Mouse (Mus musculus) ES-Bruce4 (cell line): Measurements from ENCODE around the gene 4933411K16Rik. TPM values are rescaled to one million over a fixed set of nuclear protein-coding genes. Genes with fewer than 3 reads are reported as not detected.

Experiments
- H3K27ac ChIP-seq: 2 replicates; pipeline ENCODE4 v1.5.1; 2012; ENCODE audit warnings: low read length, inconsistent platforms; ENCODE audit not compliant: insufficient read depth
- H3K27me3 ChIP-seq: 2 replicates; pipeline ENCODE4 v1.6.1; 2012; ENCODE audit warnings: mild to moderate bottlenecking, low read length, inconsistent platforms; ENCODE audit not compliant: control insufficient read depth, poor library complexity, insufficient read depth, severe bottlenecking
- H3K36me3 ChIP-seq: 2 replicates; pipeline ENCODE4 v1.6.1; 2012; ENCODE audit warnings: inconsistent platforms, mild to moderate bottlenecking, low read length, moderate library complexity; ENCODE audit not compliant: control insufficient read depth, poor library complexity, insufficient read depth, severe bottlenecking
- H3K4me1 ChIP-seq: one replicate; pipeline ENCODE4 v1.8.1; 2011; ENCODE audit warnings: low read length; ENCODE audit not compliant: control insufficient read depth, insufficient read depth
- H3K4me3 ChIP-seq: 2 replicates; pipeline ENCODE4 v1.5.1; 2011; ENCODE audit warnings: low read depth, mild to moderate bottlenecking, low read length
- H3K9ac ChIP-seq: 2 replicates; pipeline ENCODE4 v1.6.1; 2012; ENCODE audit warnings: low read depth, mild to moderate bottlenecking, inconsistent platforms; ENCODE audit not compliant: poor library complexity, severe bottlenecking
- H3K9me3 ChIP-seq: replicated peaks from 2 replicates; pipeline ENCODE4 v1.6.1; 2012; ENCODE audit warnings: mild to moderate bottlenecking, low read length, inconsistent platforms; ENCODE audit not compliant: control insufficient read depth, poor library complexity, insufficient read depth, severe bottlenecking
- CTCF ChIP-seq: IDR thresholded peaks from one replicate; pipeline ENCODE4 v1.8.1; 2011; ENCODE audit warnings: low read depth, low read length
- EP300 ChIP-seq: IDR thresholded peaks from 2 replicates; pipeline ENCODE4 v1.6.1; 2011; ENCODE audit warnings: low read depth, low read length; ENCODE audit not compliant: insufficient read depth
- POLR2A ChIP-seq: IDR thresholded peaks from one replicate; pipeline ENCODE4 v1.8.1; 2011; ENCODE audit warnings: low read length; ENCODE audit not compliant: insufficient read depth
- polyA plus RNA-seq: library from polyadenylated mRNA; stranded (reverse); fragments of >200 nt; gene quantifications from 2 replicates; pipeline ENCODE4 v1.2.4, GENCODE M21; 2011; ENCODE audit warnings: low read depth; ENCODE audit not compliant: missing spikeins, insufficient read depth, insufficient read length

Gene 4933411K16Rik
- polyA plus RNA-seq, 1 experiment, result not detected

GRCm38 (mm10) chr19:42010436-42010835 lies 41.6 kb upstream of the 4933411K16Rik start:
- Histone ChIP-seq H3K4me1 (peaks cover 8% of the 10 kb centered on the region), H3K4me3 (no peak overlapping the region), H3K9ac (no peak overlapping the region), H3K27me3 (no peaks in the 10 kb centered on the region), H3K27ac (no peak overlapping the region), H3K9me3 (no peaks in the 10 kb centered on the region), H3K36me3 (no peaks in the 10 kb centered on the region)
- TF ChIP-seq POLR2A (no peak), CTCF (no peak), EP300 (no peak)

GRCm38 (mm10) chr19:42011123-42011522 lies 40.9 kb upstream of the 4933411K16Rik start:
- Histone ChIP-seq H3K27ac (no peak overlapping the region), H3K27me3 (no peaks in the 10 kb centered on the region), H3K4me1 (peaks cover 8% of the 10 kb centered on the region), H3K9ac (no peak overlapping the region), H3K36me3 (no peaks in the 10 kb centered on the region), H3K9me3 (no peaks in the 10 kb centered on the region), H3K4me3 (no peak overlapping the region)
- TF ChIP-seq CTCF (no peak), EP300 (no peak), POLR2A (no peak)

- no peaks in the 10 kb centered on the region for H3K4me1 ChIP-seq
- no peaks in the 10 kb centered on the region for H3K27me3 ChIP-seq
- H3K27ac ChIP-seq, result no peak overlapping the region
Measured at GRCm38 (mm10) chr19:42014231-42014825, 37.7 kb upstream of the 4933411K16Rik start.

GRCm38 (mm10) chr19:42015001-42015400 lies 37.0 kb upstream of the 4933411K16Rik start:
- no peak overlapping the region for H3K27ac ChIP-seq
- no peak for TF ChIP-seq EP300
- H3K27me3 ChIP-seq, result no peaks in the 10 kb centered on the region
- H3K4me1 ChIP-seq, result no peaks in the 10 kb centered on the region
- no peak overlapping the region for H3K4me3 ChIP-seq
- H3K36me3 ChIP-seq, result no peaks in the 10 kb centered on the region
- H3K9ac ChIP-seq, result no peak overlapping the region
- no peaks in the 10 kb centered on the region for H3K9me3 ChIP-seq

More at GRCm38 (mm10) chr19:42014231-42014825, 37.7 kb upstream of the 4933411K16Rik start:
- no peaks in the 10 kb centered on the region for H3K36me3 ChIP-seq
- H3K9ac ChIP-seq, result no peak overlapping the region
- TF ChIP-seq EP300, result no peak
- no peak for TF ChIP-seq CTCF
- no peak for TF ChIP-seq POLR2A
- H3K4me3 ChIP-seq, result no peak overlapping the region
- H3K9me3 ChIP-seq, result no peaks in the 10 kb centered on the region

GRCm38 (mm10) chr19:42016251-42016650 lies 35.8 kb upstream of the 4933411K16Rik start:
- Histone ChIP-seq H3K9me3 (no peaks in the 10 kb centered on the region), H3K4me3 (no peak overlapping the region), H3K27ac (no peak overlapping the region), H3K4me1 (no peaks in the 10 kb centered on the region), H3K9ac (no peak overlapping the region), H3K27me3 (no peaks in the 10 kb centered on the region), H3K36me3 (no peaks in the 10 kb centered on the region)
- TF ChIP-seq CTCF (no peak), POLR2A (no peak), EP300 (no peak)

GRCm38 (mm10) chr19:42016840-42017239 lies 35.2 kb upstream of the 4933411K16Rik start:
- Histone ChIP-seq H3K9me3 (no peaks in the 10 kb centered on the region), H3K27me3 (no peaks in the 10 kb centered on the region), H3K4me3 (no peak overlapping the region), H3K9ac (no peak overlapping the region), H3K36me3 (no peaks in the 10 kb centered on the region), H3K27ac (no peak overlapping the region), H3K4me1 (peaks cover 4% of the 10 kb centered on the region)
- TF ChIP-seq CTCF (no peak), EP300 (no peak), POLR2A (no peak)
